Mouse (Mus musculus): ENCODE measurements around the gene Lhx5. TPM values are rescaled to one million over a fixed set of nuclear protein-coding genes. Genes with fewer than 3 reads are reported as not detected.
A peak's percentile ranks its signal among the peaks of the same experiment; 100 is the strongest.

The Lhx5 gene
- polyA plus RNA-seq, 1 experiment, result 0.10 TPM

GRCm38 (mm10) chr5:120456841-120457554 lies 25.5 kb downstream of the Lhx5 start:
- WGBS, result 72% methylated on average over 7 of the region's 7 CpGs
- no peak for DNase-seq (ENCODE audit: low read depth, low spot score)

DNA sequence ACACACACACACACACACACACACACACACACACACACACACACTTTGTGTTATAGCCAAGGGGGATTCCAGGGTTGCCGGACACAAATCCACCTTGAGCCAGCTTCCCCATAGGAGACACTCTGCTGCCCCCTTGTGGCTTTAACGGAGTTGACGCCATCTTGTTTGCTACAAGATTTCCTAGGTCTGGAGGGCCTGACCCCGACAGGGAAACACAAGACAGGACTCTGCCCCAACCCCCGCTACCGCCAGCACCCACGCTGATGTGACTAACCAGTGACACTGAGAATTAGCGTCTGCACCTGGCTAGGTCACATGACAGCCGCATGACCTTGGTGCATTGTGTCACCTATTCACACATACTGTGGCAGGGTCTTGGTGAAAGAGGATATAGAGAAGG lies 26.1 kb downstream of the Lhx5 start:
- 11% methylated on average over 9 of the region's 9 CpGs for WGBS
- no peak for DNase-seq (ENCODE audit: low read depth, low spot score)

- WGBS, result 75% methylated on average over 10 of the region's 10 CpGs
- no peak for DNase-seq (ENCODE audit: low read depth, low spot score)
Measured at GRCm38 (mm10) chr5:120459133-120459532, 27.6 kb downstream of the Lhx5 start.

- WGBS, result 67% methylated on average over 15 of the region's 15 CpGs
Measured at GRCm38 (mm10) chr5:120461902-120462301, 30.4 kb downstream of the Lhx5 start.

GRCm38 (mm10) chr5:120464321-120464720 lies 32.8 kb downstream of the Lhx5 start:
- no peak for DNase-seq (ENCODE audit: low read depth, low spot score)
- WGBS, result 78% methylated on average over 4 of the region's 4 CpGs

More at GRCm38 (mm10) chr5:120461902-120462301, 30.4 kb downstream of the Lhx5 start:
- DNase-seq (ENCODE audit: low read depth, low spot score), result no peak

DNA sequence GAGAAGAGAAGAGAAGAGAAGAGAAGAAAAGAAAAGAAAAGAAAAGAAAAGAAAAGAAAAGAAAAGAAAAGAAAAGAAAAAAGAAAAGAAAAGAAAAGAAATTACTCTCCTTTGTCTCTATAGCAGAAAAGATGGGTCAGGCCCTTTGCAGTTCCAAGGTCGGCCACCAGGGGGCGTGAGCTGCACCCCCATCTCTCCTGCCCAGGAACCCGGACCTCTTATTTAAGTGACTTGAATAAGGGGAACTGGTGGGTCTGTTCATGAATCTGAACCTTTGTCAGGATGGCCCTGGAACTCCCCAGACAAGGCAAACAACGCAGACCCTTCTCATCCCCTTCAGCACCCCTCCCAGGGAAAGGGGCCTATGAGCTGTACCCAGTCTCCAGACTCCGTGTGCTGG lies 33.6 kb downstream of the Lhx5 start:
- WGBS, result 33% methylated on average over 5 of the region's 5 CpGs
- DNase-seq (ENCODE audit: low read depth, low spot score), result no peak

GRCm38 (mm10) chr5:120465860-120466259 lies 34.4 kb downstream of the Lhx5 start:
- 32% methylated on average over 6 of the region's 6 CpGs for WGBS
- peak; percentile 45 for DNase-seq (ENCODE audit: low read depth, low spot score)

- DNase-seq (ENCODE audit: low read depth, low spot score), result peak; percentile 39
- 12% methylated on average over 4 of the region's 4 CpGs for WGBS
Measured at GRCm38 (mm10) chr5:120467026-120467425, 35.5 kb downstream of the Lhx5 start.

- DNase-seq (ENCODE audit: low read depth, low spot score), result peak; percentile 43
- 33% methylated on average over 5 of the region's 5 CpGs for WGBS
Measured at GRCm38 (mm10) chr5:120468336-120468735, 36.8 kb downstream of the Lhx5 start.

DNA sequence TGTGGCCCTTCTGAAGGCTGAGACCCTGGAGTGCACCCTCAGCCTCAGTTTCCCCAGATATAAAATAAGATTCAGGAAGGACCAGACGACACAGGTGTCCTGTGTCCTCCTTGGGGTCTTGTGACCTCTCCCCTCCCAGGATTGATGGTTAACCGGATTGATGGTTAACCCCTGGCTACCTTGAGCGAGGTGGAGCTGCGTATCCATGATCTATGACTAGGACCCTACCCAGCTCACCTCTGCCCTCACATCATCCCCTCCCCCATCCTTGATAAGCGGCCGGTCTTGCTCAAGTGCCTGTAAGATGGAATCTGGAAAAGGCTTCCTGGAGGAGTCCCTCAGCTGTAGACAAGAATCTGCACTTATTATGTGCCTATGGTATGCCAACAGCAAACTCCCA lies 37.3 kb downstream of the Lhx5 start:
- WGBS, result 84% methylated on average over 6 of the region's 6 CpGs
- DNase-seq (ENCODE audit: low read depth, low spot score), result no peak

- WGBS, result 19% methylated on average over 4 of the region's 4 CpGs
- no peak for DNase-seq (ENCODE audit: low read depth, low spot score)
Measured at GRCm38 (mm10) chr5:120471538-120471937, 40.0 kb downstream of the Lhx5 start.

DNA sequence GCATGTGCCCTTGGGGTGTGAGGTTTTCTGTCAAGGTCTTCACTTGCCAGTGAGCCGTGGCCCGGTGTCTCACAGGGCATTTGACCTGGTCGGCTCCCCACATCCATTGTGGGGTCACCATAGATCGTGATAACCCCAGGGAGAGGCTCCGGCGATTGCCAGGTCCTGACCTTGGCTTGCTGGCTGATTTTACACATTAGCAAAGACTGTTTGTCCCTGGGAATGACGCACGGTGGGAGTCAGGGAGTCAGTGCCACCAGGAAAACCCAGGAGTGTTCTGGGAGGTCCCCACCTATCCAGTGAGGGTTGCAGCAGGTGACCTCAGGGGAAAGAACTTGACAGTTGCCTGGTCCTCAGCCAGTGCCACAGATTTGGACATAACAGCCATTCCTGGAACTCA lies 41.3 kb downstream of the Lhx5 start, which contains the start of gene Sdsl:
Gene Sdsl, minus strand, starts transcription at position 41 of the 400 bp plus-strand sequence.
- WGBS, result 72% methylated on average over 8 of the region's 8 CpGs
- no peak for DNase-seq (ENCODE audit: low read depth, low spot score)

DNA sequence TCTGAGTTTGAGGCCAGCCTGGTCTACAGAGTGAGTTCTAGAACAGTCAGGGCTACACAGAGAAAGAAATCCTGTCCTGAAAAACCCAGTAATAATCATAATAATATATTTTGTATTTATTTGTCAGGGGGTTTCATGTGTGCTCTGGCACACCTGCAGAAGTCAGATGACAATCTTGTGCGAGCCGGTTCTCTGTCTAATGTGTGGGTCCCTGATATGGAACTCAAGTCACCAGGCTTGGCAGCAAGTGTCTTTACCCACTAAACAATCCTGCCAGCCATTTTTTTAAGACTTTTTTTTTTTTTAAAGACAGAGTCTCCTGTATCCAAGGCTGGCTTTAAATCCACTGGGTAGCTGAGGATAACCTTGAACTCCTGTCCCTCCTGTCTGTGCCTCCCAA lies 41.9 kb downstream of the Lhx5 start:
- DNase-seq (ENCODE audit: low read depth, low spot score), result no peak
- WGBS, result 90% methylated on average over 2 of the region's 2 CpGs

GRCm38 (mm10) chr5:120475861-120476260 lies 44.4 kb downstream of the Lhx5 start:
- DNase-seq (ENCODE audit: low read depth, low spot score), result no peak
- 67% methylated on average over 8 of the region's 8 CpGs for WGBS

DNA sequence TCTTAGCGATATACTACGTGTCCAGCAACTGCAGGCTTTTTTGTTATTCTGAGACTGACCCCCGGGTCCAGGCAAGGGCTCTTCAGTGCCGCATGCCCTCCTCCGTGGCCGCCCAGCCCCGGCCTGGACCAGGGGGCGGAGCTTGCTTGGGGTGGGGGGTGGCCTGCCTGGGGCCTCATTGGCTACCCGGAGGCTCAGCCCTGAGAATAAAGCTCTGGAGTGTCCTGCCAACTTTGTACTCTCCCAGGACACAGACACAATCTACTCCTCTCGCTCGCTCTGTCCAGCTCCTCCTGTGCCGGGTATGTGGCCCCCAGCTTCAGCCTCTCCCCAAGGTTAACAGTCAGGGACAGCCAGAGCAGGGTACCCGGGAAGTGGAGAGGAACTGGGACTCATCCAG lies 44.8 kb downstream of the Lhx5 start, which contains the start of gene Sds:
Gene Sds, plus strand, starts transcription at position 231 of the 400 bp plus-strand sequence.
- WGBS, result 23% methylated on average over 13 of the region's 13 CpGs
- DNase-seq (ENCODE audit: low read depth, low spot score), result no peak

GRCm38 (mm10) chr5:120477993-120478392 lies 46.5 kb downstream of the Lhx5 start:
- DNase-seq (ENCODE audit: low read depth, low spot score), result no peak
- WGBS, result 91% methylated on average over 5 of the region's 5 CpGs

DNA sequence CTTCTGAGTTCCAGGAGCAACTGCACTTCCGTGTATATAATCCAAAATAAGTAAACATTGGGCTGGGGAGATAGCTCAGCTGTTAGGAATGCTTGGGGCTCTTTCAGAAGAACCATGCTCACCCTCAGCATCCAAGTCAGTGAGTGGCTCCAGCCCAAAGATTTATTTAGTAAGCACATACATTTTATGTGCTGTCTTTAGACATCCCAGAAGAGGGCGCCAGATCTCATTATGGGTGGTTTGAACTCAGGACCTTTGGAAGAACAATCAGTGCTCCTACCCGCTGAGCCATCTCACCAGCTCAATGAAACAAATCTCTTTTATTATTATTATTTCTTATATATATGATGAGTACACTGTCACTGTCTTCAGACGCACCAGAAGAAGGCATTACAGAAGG lies 48.0 kb downstream of the Lhx5 start:
- 56% methylated on average over 4 of the region's 4 CpGs for WGBS

GRCm38 (mm10) chr5:120481205-120481604 lies 49.7 kb downstream of the Lhx5 start:
- DNase-seq (ENCODE audit: low read depth, low spot score), result no peak
- 71% methylated on average over 9 of the region's 9 CpGs for WGBS

More for the DNA sequence above, 48.0 kb downstream of the Lhx5 start:
- no peak for DNase-seq (ENCODE audit: low read depth, low spot score)

- DNase-seq (ENCODE audit: low read depth, low spot score), result no peak
- WGBS, result 86% methylated on average over 19 of the region's 19 CpGs
Measured at GRCm38 (mm10) chr5:120483399-120483798, 51.9 kb downstream of the Lhx5 start.

DNA sequence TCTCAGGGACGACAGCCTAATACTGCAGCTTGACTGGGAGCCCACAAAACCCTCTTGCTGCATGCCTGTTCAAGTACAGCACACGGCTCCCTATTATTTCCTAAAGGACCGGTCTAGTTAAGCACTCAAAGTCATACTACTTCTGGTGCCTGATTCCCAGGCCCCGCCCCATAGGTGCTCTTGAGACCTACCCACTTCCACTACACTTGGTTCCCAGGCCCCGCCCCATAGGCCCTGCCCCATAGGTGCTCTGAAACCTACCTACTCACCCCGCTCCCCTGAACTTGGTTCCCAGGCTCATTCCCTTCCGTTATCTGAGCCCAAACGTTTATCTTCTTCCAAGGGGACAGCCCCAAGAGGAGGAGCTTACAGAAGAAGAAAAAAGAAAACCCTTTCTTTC lies 56.3 kb downstream of the Lhx5 start:
- WGBS, result 36% methylated on average over 8 of the region's 8 CpGs
- DNase-seq (ENCODE audit: low read depth, low spot score), result no peak

GRCm38 (mm10) chr5:120490679-120491192 lies 59.2 kb downstream of the Lhx5 start:
- DNase-seq (ENCODE audit: low read depth, low spot score), result no peak
- 83% methylated on average over 8 of the region's 8 CpGs for WGBS
